Mouse (Mus musculus) lung, adult 2 months (tissue): ENCODE results near the gene Arhgap24. TPM values are rescaled to one million over a fixed set of nuclear protein-coding genes. Genes with fewer than 3 reads are reported as not detected.

Experiments
- DNase-seq: peaks from one replicate; pipeline ENCODE4 v3.0.0; 2022
- H3K4me1 ChIP-seq: fragments of 200-500 bp; 2 replicates; pipeline ENCODE4 v1.6.1; 2011; ENCODE audit warnings: low read length; ENCODE audit not compliant: control insufficient read depth, insufficient read depth
- H3K4me3 ChIP-seq: fragments of 200-500 bp; replicated peaks from 2 replicates; pipeline ENCODE3; 2011; ENCODE audit warnings: low read depth, mild to moderate bottlenecking, control low read depth, low read length; ENCODE audit errors: extremely low read depth
- CTCF ChIP-seq: fragments of 200-500 bp; IDR thresholded peaks from 2 replicates; pipeline ENCODE4 v1.5.1; 2011; ENCODE audit warnings: mild to moderate bottlenecking, low read length, control low read depth; ENCODE audit not compliant: insufficient read depth
- POLR2A ChIP-seq: fragments of 200-500 bp; IDR thresholded peaks from 2 replicates; pipeline ENCODE4 v1.6.1; 2011; ENCODE audit warnings: low read depth, mild to moderate bottlenecking, control low read depth, low read length, borderline replicate concordance; ENCODE audit errors: extremely low read depth
- WGBS: fragments of 180-500 bp; shearing (Covaris S2); methylation state at CpG from one replicate; pipeline ENCODE4 v1.1.7; 2018; 5-methylcytosine and 5-hydroxymethylcytosine counted together
- polyA plus RNA-seq: library from polyadenylated mRNA; depleted of rRNA; stranded (reverse); fragments of >200 nt; gene quantifications from 2 replicates; pipeline ENCODE4 v1.2.3, GENCODE M21; 2012

Gene Arhgap24
- polyA plus RNA-seq, 1 experiment: 12.1 TPM

GRCm38 (mm10) chr5:102703325-102704099 is 222.3 kb downstream of the Arhgap24 start:
- WGBS: 60% methylated on average over 5 of the region's 5 CpGs
- no peak overlapping the region for H3K4me3 ChIP-seq
- H3K4me1 ChIP-seq: peaks cover 4% of the 10 kb centered on the region; the same call in 1 of the 2 replicates

GRCm38 (mm10) chr5:102705170-102705569 is 224.0 kb downstream of the Arhgap24 start:
- WGBS: 22% methylated on average over 2 of the region's 2 CpGs
- DNase-seq: no peak
- Histone ChIP-seq H3K4me3 (no peak overlapping the region), H3K4me1 (peaks cover 4% of the 10 kb centered on the region; the same call in 1 of the 2 replicates)
- TF ChIP-seq POLR2A: no peak
- TF ChIP-seq CTCF: no peak

More at GRCm38 (mm10) chr5:102703325-102704099, 222.3 kb downstream of the Arhgap24 start:
- TF ChIP-seq POLR2A: no peak
- TF ChIP-seq CTCF: peak; percentile 60
- peak; percentile 46 for DNase-seq

- no peak for TF ChIP-seq POLR2A
- WGBS: 83% methylated on average over 7 of the region's 7 CpGs
- no peak for DNase-seq
- H3K4me3 ChIP-seq: no peak overlapping the region
- H3K4me1 ChIP-seq: peaks cover 2% of the 10 kb centered on the region; the same call in 1 of the 2 replicates
Observed at GRCm38 (mm10) chr5:102710336-102710735, 229.1 kb downstream of the Arhgap24 start.

- no peaks in the 10 kb centered on the region for H3K4me1 ChIP-seq
- no peak overlapping the region for H3K4me3 ChIP-seq
- DNase-seq: no peak
- 56% methylated on average over 8 of the region's 8 CpGs for WGBS
- TF ChIP-seq CTCF: no peak
- TF ChIP-seq POLR2A: no peak
Observed at GRCm38 (mm10) chr5:102719368-102719972, 238.3 kb downstream of the Arhgap24 start.

GRCm38 (mm10) chr5:102723558-102723957 is 242.4 kb downstream of the Arhgap24 start:
- 92% methylated on average over 3 of the region's 3 CpGs for WGBS
- Histone ChIP-seq H3K4me3 (no peak overlapping the region), H3K4me1 (0 out of 2 replicates have a peak, but pooled peaks cover 2% of the 10 kb centered on the region)
- DNase-seq: no peak
- TF ChIP-seq CTCF (no peak), POLR2A (no peak)

- WGBS: 14% methylated on average over 9 of the region's 9 CpGs
- TF ChIP-seq CTCF (no peak), POLR2A (no peak)
- no peak for DNase-seq
- Histone ChIP-seq H3K4me3 (peak overlapping the region; percentile 10), H3K4me1 (peaks cover 2% of the 10 kb centered on the region; the same call in 1 of the 2 replicates)
Observed at GRCm38 (mm10) chr5:102724813-102725348, 243.7 kb downstream of the Arhgap24 start.

GRCm38 (mm10) chr5:102725365-102725764 is 244.2 kb downstream of the Arhgap24 start:
- Histone ChIP-seq H3K4me3 (no peak overlapping the region), H3K4me1 (peaks cover 2% of the 10 kb centered on the region; the same call in 1 of the 2 replicates)
- DNase-seq: no peak
- TF ChIP-seq CTCF (no peak), POLR2A (no peak)
- WGBS: 35% methylated on average over 6 of the region's 6 CpGs

- Histone ChIP-seq H3K4me3 (no peak overlapping the region), H3K4me1 (peaks cover 2% of the 10 kb centered on the region; the same call in 1 of the 2 replicates)
- WGBS: 61% methylated on average over 4 of the region's 4 CpGs
- no peak for DNase-seq
- TF ChIP-seq CTCF: no peak
- TF ChIP-seq POLR2A: no peak
Observed at GRCm38 (mm10) chr5:102726985-102727384, 245.8 kb downstream of the Arhgap24 start.

GRCm38 (mm10) chr5:102728531-102728930 is 247.3 kb downstream of the Arhgap24 start:
- Histone ChIP-seq H3K4me1 (peaks cover 2% of the 10 kb centered on the region; the same call in 1 of the 2 replicates), H3K4me3 (no peak overlapping the region)
- no peak for DNase-seq
- TF ChIP-seq CTCF (no peak), POLR2A (no peak)

- DNase-seq: no peak
- 42% methylated on average over 3 of the region's 3 CpGs for WGBS
- H3K4me1 ChIP-seq: peaks cover 2% of the 10 kb centered on the region; the same call in 1 of the 2 replicates
- H3K4me3 ChIP-seq: no peak overlapping the region
- TF ChIP-seq POLR2A: no peak
- TF ChIP-seq CTCF: no peak
Observed at GRCm38 (mm10) chr5:102729476-102729875, 248.3 kb downstream of the Arhgap24 start.
